Mouse (Mus musculus) cerebellum, adult 2 months (tissue): ENCODE measurements at regions not wholly inside any gene's neighbourhood (a gene's known extent, or its start where the extent isn't known, plus 50 kb on each side); places are given as distances from the start of the nearest gene placed in this dataset.

Source experiments
- CTCF ChIP-seq: fragments of 200-500 bp; IDR thresholded peaks from 2 replicates; pipeline ENCODE4 v1.5.1; 2011; ENCODE audit warnings: low read depth, mild to moderate bottlenecking, control low read depth, low read length, moderate library complexity, borderline replicate concordance; ENCODE audit not compliant: insufficient read depth
- POLR2A ChIP-seq: fragments of 200-500 bp; IDR thresholded peaks from 2 replicates; pipeline ENCODE4 v1.6.1; 2011; ENCODE audit warnings: low read length, control low read depth, borderline replicate concordance; ENCODE audit not compliant: insufficient read depth

- TF ChIP-seq POLR2A (no peak), CTCF (no peak)
Measured at GRCm38 (mm10) chr9:84739266-84739665, 573.3 kb upstream of the Gm11114 start.
